Mouse (Mus musculus) liver, embryonic 12.5 days (tissue): Measurements from ENCODE around the gene Shpk. TPM values are rescaled to one million over a fixed set of nuclear protein-coding genes. Genes with fewer than 3 reads are reported as not detected.

Source experiments
- ATAC-seq: fragments of 200-750 bp; cut with Nextera tagmentation; 2 replicates; pipeline ENCODE4 v1.8.0; 2017; ENCODE audit warnings: moderate number of reproducible peaks, mild to moderate bottlenecking, moderate library complexity
- H3K27ac ChIP-seq: fragments of 300-500 bp; sonication (generic); 2 replicates; pipeline ENCODE4 v1.5.1; 2016; ENCODE audit warnings: mild to moderate bottlenecking
- H3K27me3 ChIP-seq: fragments of 300-500 bp; sonication (generic); replicated peaks from 2 replicates; pipeline ENCODE4 v1.6.1; 2016; ENCODE audit warnings: mild to moderate bottlenecking, moderate library complexity
- H3K36me3 ChIP-seq: fragments of 300-500 bp; sonication (generic); 2 replicates; pipeline ENCODE4 v1.6.1; 2016; ENCODE audit warnings: mild to moderate bottlenecking, moderate library complexity
- H3K4me1 ChIP-seq: fragments of 300-500 bp; sonication (generic); 2 replicates; pipeline ENCODE4 v1.6.1; 2016
- H3K4me2 ChIP-seq: fragments of 300-500 bp; sonication (generic); 2 replicates; pipeline ENCODE4 v1.6.1; 2016; ENCODE audit warnings: mild to moderate bottlenecking, moderate library complexity
- H3K4me3 ChIP-seq: fragments of 300-500 bp; sonication (generic); 2 replicates; pipeline ENCODE4 v1.5.1; 2016; ENCODE audit warnings: mild to moderate bottlenecking, moderate library complexity
- H3K9ac ChIP-seq: fragments of 300-500 bp; sonication (generic); 2 replicates; pipeline ENCODE4 v1.6.1; 2016; ENCODE audit warnings: mild to moderate bottlenecking, moderate library complexity
- H3K9me3 ChIP-seq: fragments of 300-500 bp; sonication (generic); replicated peaks from 2 replicates; pipeline ENCODE4 v1.6.1; 2016; ENCODE audit warnings: mild to moderate bottlenecking, moderate library complexity
- WGBS: fragments of 180-500 bp; shearing (Covaris S2); methylation state at CpG from one replicate; pipeline ENCODE4 v1.1.7; 2016; ENCODE audit not compliant: insufficient replicate concordance; 5-methylcytosine and 5-hydroxymethylcytosine counted together
- polyA plus RNA-seq: library from polyadenylated mRNA; unstranded; fragments of >200 nt; fragmentation: Nextera tagmentation; extraction: Ambion mirVana; gene quantifications from 2 replicates; pipeline ENCODE4 v1.2.1, GENCODE M21; 2016

Gene Shpk
- polyA plus RNA-seq, 1 experiment from 2014 or later: 2.1 TPM

DNA sequence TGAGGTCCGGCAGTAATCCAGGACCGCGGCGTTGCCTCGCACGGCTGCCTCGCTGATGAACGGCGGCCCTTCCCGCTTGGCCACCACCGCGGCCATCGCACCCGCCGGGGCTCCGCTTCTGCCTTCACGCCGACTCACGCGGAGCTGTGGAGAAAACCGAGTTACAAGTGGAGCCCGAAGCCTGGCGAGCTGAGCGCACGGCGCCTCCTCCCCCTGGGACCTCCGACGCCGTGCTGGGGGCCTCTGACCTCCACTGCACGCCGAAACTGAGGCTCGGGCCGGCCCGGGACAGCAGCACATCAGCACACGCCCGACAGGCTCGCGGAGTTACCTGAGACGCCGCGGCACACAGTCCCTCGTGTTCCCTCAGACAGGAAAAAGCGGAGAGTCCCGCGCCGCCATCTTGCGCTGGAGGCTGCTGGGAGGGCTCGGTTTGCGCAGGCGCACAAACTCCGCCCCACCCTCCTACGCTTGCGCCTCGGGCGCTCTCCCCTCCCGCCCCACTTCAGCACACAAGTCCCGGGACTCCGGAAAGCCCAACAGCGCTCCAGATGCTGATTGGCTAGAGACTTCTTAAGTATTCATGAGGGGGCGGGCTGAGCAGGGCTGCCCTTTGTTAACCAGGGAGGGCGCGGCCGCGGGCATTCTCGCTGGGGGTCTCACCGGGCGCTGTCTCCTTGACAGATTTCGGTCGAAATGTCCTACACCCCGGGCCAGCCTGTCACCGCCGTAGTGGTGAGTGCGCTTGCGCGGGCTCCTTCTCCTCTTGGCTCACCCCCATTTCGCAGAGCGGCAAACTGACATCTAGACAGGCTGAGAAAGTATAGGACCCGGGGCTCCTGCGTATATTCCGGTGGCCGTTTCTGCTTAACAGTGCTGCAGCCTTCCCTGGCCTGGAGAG lies 22.4 kb upstream of the Shpk start, which contains the start of the genes Emc6 and Tax1bp3:
Gene Emc6 (minus strand): TSS at position 430 of the 901 bp plus-strand sequence.
Gene Tax1bp3 (plus strand): TSS at position 476 of the 901 bp plus-strand sequence.
- Histone ChIP-seq H3K36me3 (peaks cover 38% of the 10 kb centered on the region), H3K27me3 (no peaks in the 10 kb centered on the region), H3K4me3 (peak within 1 kb of the TSS; percentile 94), H3K9me3 (no peaks in the 10 kb centered on the region), H3K9ac (peak within 1 kb of the TSS; percentile 94), H3K4me1 (peaks cover 43% of the 10 kb centered on the region), H3K4me2 (peak within 1 kb of the TSS; percentile 94), H3K27ac (peak within 1 kb of the TSS; percentile 83)
- peak; percentile 98 for ATAC-seq
- under 1% methylated on average over 81 of the region's 81 CpGs for WGBS

DNA sequence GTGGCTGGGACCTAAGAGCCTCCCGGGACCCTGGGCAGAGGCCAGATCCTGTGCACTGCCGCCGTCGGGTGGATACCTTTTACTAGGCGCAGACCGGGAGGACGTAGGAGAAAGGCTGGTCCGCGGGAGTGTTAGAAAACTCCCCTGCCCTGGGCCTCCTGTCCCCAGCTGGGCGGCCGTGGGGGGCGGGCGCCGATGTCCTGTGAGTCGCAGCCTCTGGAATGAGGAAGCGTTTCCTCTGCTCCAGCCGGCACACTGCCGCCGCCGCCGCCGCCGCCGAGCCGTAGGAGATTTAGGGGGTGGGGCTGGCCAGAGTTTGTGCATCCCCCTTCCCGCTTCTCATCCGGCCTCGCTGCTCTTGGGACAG lies 21.8 kb upstream of the Shpk start:
- 0% methylated on average over 24 of the region's 28 CpGs for WGBS
- Histone ChIP-seq H3K4me3 (peak overlapping the region; percentile 94), H3K27me3 (no peaks in the 10 kb centered on the region), H3K4me2 (peak overlapping the region; percentile 94), H3K36me3 (peaks cover 36% of the 10 kb centered on the region), H3K9me3 (no peaks in the 10 kb centered on the region), H3K9ac (peak overlapping the region; percentile 77), H3K27ac (peak overlapping the region; percentile 82), H3K4me1 (peaks cover 37% of the 10 kb centered on the region)
- peak; percentile 45; the same call in 1 of the 2 replicates for ATAC-seq

DNA sequence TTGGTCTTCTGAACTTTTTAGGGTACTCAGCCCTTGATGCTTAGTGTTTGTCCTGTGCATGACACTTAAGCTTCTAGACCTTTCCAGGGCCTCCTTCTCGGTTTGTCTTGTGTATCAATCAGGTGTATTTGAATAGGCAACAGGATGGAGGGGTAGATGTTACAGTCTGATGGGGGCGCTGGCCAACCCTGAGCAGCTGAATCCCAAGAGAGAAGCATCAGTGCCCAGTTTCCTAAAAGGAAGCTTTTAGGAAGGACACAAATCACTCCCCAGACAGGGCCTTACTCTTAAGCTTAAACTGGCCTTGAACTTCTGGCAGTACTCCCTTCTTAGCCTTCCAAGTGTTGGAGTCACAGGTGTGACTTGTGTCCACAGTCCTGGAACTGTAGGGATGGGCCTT lies 21.4 kb upstream of the Shpk start:
- Histone ChIP-seq H3K27me3 (no peaks in the 10 kb centered on the region), H3K9ac (peak overlapping the region; percentile 77), H3K4me2 (peak overlapping the region; percentile 94), H3K27ac (peak overlapping the region; percentile 82; the same call in 1 of the 2 replicates), H3K36me3 (peaks cover 35% of the 10 kb centered on the region), H3K9me3 (no peaks in the 10 kb centered on the region), H3K4me1 (peaks cover 33% of the 10 kb centered on the region), H3K4me3 (peak overlapping the region; percentile 94)
- no peak for ATAC-seq
- 28% methylated on average over 2 of the region's 2 CpGs for WGBS

- no peaks in the 10 kb centered on the region for H3K9me3 ChIP-seq
- no peaks in the 10 kb centered on the region for H3K4me1 ChIP-seq
- no peak for ATAC-seq
- no peak overlapping the region for H3K9ac ChIP-seq
- WGBS: 66% methylated on average over 10 of the region's 10 CpGs
- H3K27me3 ChIP-seq: no peaks in the 10 kb centered on the region
- H3K4me2 ChIP-seq: no peak overlapping the region
- H3K27ac ChIP-seq: no peak overlapping the region
- H3K36me3 ChIP-seq: peaks cover 39% of the 10 kb centered on the region
- no peak overlapping the region for H3K4me3 ChIP-seq
Observed at GRCm38 (mm10) chr11:73185872-73186615, 13.2 kb upstream of the Shpk start.

- H3K4me3 ChIP-seq: no peak overlapping the region
- H3K4me2 ChIP-seq: no peak overlapping the region
- ATAC-seq: no peak
- no peaks in the 10 kb centered on the region for H3K27me3 ChIP-seq
- no peaks in the 10 kb centered on the region for H3K4me1 ChIP-seq
- no peak overlapping the region for H3K27ac ChIP-seq
- H3K9me3 ChIP-seq: no peaks in the 10 kb centered on the region
- WGBS: 74% methylated on average over 6 of the region's 6 CpGs
- no peak overlapping the region for H3K9ac ChIP-seq
- peaks cover 44% of the 10 kb centered on the region for H3K36me3 ChIP-seq
Observed at GRCm38 (mm10) chr11:73187231-73187630, 12.0 kb upstream of the Shpk start.

DNA sequence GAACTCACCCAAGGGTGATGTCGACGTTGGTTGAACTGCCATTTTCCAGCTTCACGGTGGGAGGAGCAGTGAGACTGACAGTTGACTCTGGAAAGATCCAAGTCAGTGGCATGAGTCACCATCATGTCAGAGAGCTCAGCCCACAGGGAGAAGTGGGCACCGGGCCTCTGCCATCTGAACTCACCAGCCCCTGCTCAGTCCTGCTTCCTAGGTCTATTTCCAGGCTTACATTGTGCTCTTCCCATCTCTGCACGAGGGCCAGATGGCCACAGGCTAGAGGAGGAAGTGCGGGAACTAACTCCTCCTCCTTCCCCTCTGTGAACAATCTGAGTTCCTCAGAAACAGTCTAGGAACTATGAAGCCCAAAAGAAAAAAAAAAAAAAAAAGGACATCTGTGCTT lies 6.2 kb upstream of the Shpk start:
- ATAC-seq: no peak
- no peaks in the 10 kb centered on the region for H3K9me3 ChIP-seq
- peaks cover 9% of the 10 kb centered on the region for H3K4me1 ChIP-seq
- H3K27me3 ChIP-seq: no peaks in the 10 kb centered on the region
- H3K36me3 ChIP-seq: peaks cover 23% of the 10 kb centered on the region
- H3K27ac ChIP-seq: no peak overlapping the region
- no peak overlapping the region for H3K4me3 ChIP-seq
- H3K4me2 ChIP-seq: no peak overlapping the region
- H3K9ac ChIP-seq: no peak overlapping the region
- 43% methylated on average over 6 of the region's 6 CpGs for WGBS

- Histone ChIP-seq H3K27ac (no peak overlapping the region), H3K4me2 (no peak overlapping the region), H3K4me1 (peaks cover 16% of the 10 kb centered on the region), H3K9ac (no peak overlapping the region), H3K27me3 (no peaks in the 10 kb centered on the region), H3K9me3 (no peaks in the 10 kb centered on the region), H3K4me3 (no peak overlapping the region), H3K36me3 (peaks cover 23% of the 10 kb centered on the region)
- no peak for ATAC-seq
- 70% methylated on average over 2 of the region's 2 CpGs for WGBS
Observed at GRCm38 (mm10) chr11:73194444-73194843, 4.8 kb upstream of the Shpk start.

GRCm38 (mm10) chr11:73198190-73198589 lies 1.1 kb upstream of the Shpk start:
- H3K27me3 ChIP-seq: no peaks in the 10 kb centered on the region
- WGBS: 3% methylated on average over 1 of the region's 1 CpGs
- peak overlapping the region; percentile 83 for H3K4me3 ChIP-seq
- H3K9me3 ChIP-seq: no peaks in the 10 kb centered on the region
- H3K36me3 ChIP-seq: peaks cover 12% of the 10 kb centered on the region
- no peak overlapping the region; the same call in 1 of the 2 replicates for H3K27ac ChIP-seq
- peak overlapping the region; percentile 99 for H3K4me2 ChIP-seq
- ATAC-seq: no peak
- peak overlapping the region; percentile 88 for H3K9ac ChIP-seq
- H3K4me1 ChIP-seq: peaks cover 23% of the 10 kb centered on the region

DNA sequence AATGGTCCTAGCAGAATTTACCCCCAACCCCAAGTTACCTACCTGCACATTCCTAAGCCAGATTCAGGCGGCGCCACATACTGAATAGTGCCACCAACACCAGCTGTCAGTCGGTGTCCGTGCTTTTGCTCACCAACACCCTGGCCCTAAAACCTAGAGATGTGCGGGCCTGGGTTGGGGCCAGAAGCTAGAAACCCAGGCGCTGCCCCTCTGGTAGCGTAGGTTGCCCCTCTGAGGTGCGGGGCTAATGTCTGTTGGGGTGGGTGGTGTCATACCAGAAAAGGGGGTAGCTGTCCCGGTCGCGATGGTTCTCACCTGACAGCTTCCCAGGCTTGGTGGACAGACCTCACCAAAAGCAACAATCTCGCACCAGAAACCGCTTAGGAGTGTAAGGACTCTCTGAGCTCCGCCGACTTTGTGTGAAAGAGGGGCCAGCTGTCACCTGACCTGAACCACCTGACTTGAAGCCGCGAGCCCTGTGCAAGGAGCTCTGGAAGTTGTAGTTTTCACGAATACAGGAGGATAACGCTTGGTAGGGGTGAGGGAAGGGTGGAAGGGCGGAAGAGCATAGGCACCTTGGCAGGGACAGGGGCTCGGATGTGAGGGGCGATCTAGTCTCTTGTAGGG lies 544 bp upstream of the Shpk start, which contains the start of gene Ctns:
Gene Ctns (minus strand): TSS at position 440 of the 627 bp plus-strand sequence.
- Histone ChIP-seq H3K9ac (peak within 1 kb of the TSS; percentile 88), H3K4me3 (peak within 1 kb of the TSS; percentile 83), H3K27ac (peak within 1 kb of the TSS; percentile 77), H3K36me3 (peaks cover 12% of the 10 kb centered on the region), H3K27me3 (no peaks in the 10 kb centered on the region), H3K4me2 (peak within 1 kb of the TSS; percentile 99), H3K4me1 (peaks cover 23% of the 10 kb centered on the region), H3K9me3 (no peaks in the 10 kb centered on the region)
- peak; percentile 95 for ATAC-seq
- WGBS: 2% methylated on average over 22 of the region's 22 CpGs

GRCm38 (mm10) chr11:73199879-73200278 lies 619 bp downstream of the Shpk start:
- H3K4me2 ChIP-seq: peak overlapping the region; percentile 99
- ATAC-seq: 0 out of 2 replicates have a peak, but pooled peaks have one; percentile 3
- H3K27me3 ChIP-seq: no peaks in the 10 kb centered on the region
- peak overlapping the region; percentile 77 for H3K27ac ChIP-seq
- peaks cover 12% of the 10 kb centered on the region for H3K36me3 ChIP-seq
- WGBS: 1% methylated on average over 12 of the region's 12 CpGs
- H3K4me3 ChIP-seq: peak overlapping the region; percentile 83
- H3K4me1 ChIP-seq: peaks cover 23% of the 10 kb centered on the region
- H3K9me3 ChIP-seq: no peaks in the 10 kb centered on the region
- peak overlapping the region; percentile 88 for H3K9ac ChIP-seq

GRCm38 (mm10) chr11:73201021-73201420 lies 1.8 kb downstream of the Shpk start:
- WGBS: 71% methylated on average over 2 of the region's 2 CpGs
- Histone ChIP-seq H3K9ac (no peak overlapping the region), H3K9me3 (no peaks in the 10 kb centered on the region), H3K4me1 (peaks cover 23% of the 10 kb centered on the region), H3K36me3 (peaks cover 2% of the 10 kb centered on the region; the same call in 1 of the 2 replicates), H3K4me2 (no peak overlapping the region), H3K4me3 (no peak overlapping the region), H3K27me3 (no peaks in the 10 kb centered on the region), H3K27ac (no peak overlapping the region)
- no peak for ATAC-seq
